Mouse (Mus musculus) kidney, postnatal 0 days (tissue): ENCODE measurements around the gene Trir. TPM values are rescaled to one million over a fixed set of nuclear protein-coding genes. Genes with fewer than 3 reads are reported as not detected.

Experiments used
- ATAC-seq: fragments of 200-750 bp; cut with Nextera tagmentation; replicated peaks from 2 replicates; pipeline ENCODE4 v1.8.0; 2017; ENCODE audit warnings: low read depth, moderate number of reproducible peaks, moderate TSS enrichment, moderate library complexity; ENCODE audit not compliant: low FRiP score
- DNase-seq: peaks from one replicate; pipeline ENCODE4 v3.0.0-alpha.2; 2016; ENCODE audit warnings: low spot score
- H3K27ac ChIP-seq: fragments of 300-500 bp; sonication (generic); 2 replicates; pipeline ENCODE4 v1.5.1; 2014; ENCODE audit warnings: mild to moderate bottlenecking
- H3K27me3 ChIP-seq: fragments of 300-500 bp; sonication (generic); 2 replicates; pipeline ENCODE4 v1.6.1; 2014; ENCODE audit warnings: low read length, mixed read lengths; ENCODE audit not compliant: insufficient read depth
- H3K36me3 ChIP-seq: fragments of 300-500 bp; sonication (generic); 2 replicates; pipeline ENCODE4 v1.6.1; 2014; ENCODE audit warnings: low read length, mixed read lengths; ENCODE audit not compliant: insufficient read depth
- H3K4me1 ChIP-seq: fragments of 300-500 bp; sonication (generic); replicated peaks from 2 replicates; pipeline ENCODE4 v1.6.1; 2014; ENCODE audit warnings: antibody characterized with exemption, low read length, mixed read lengths; ENCODE audit not compliant: insufficient read depth
- H3K4me2 ChIP-seq: fragments of 300-500 bp; sonication (generic); 2 replicates; pipeline ENCODE4 v1.6.1; 2014; ENCODE audit warnings: mild to moderate bottlenecking, low read length, moderate library complexity, mixed read lengths
- H3K4me3 ChIP-seq: fragments of 300-500 bp; sonication (generic); replicated peaks from 2 replicates; pipeline ENCODE4 v1.5.1; 2014; ENCODE audit warnings: low read depth, low read length
- H3K9ac ChIP-seq: fragments of 300-500 bp; sonication (generic); 2 replicates; pipeline ENCODE4 v1.6.1; 2014; ENCODE audit warnings: low read depth, low read length
- H3K9me3 ChIP-seq: fragments of 300-500 bp; sonication (generic); replicated peaks from 2 replicates; pipeline ENCODE4 v1.6.1; 2016; ENCODE audit warnings: low read length, inconsistent platforms, mixed read lengths
- CTCF ChIP-seq: IDR thresholded peaks from 2 replicates; pipeline ENCODE4 v1.5.1; 2016; ENCODE audit warnings: antibody characterized with exemption, low read depth, mild to moderate bottlenecking, moderate library complexity
- WGBS: fragments of 180-500 bp; shearing (Covaris S2); extraction: QIAGEN DNeasy Blood & Tissue Kit; methylation state at CpG from one replicate; pipeline ENCODE4 v1.1.7; 2014; 5-methylcytosine and 5-hydroxymethylcytosine counted together
- polyA plus RNA-seq: library from polyadenylated mRNA; unstranded; fragments of >200 nt; fragmentation: Nextera tagmentation; extraction: Ambion mirVana; gene quantifications from 2 replicates; pipeline ENCODE4 v1.2.1, GENCODE M21; 2015

Gene Trir
- polyA plus RNA-seq, 1 experiment from 2014 or later = 131 TPM

DNA sequence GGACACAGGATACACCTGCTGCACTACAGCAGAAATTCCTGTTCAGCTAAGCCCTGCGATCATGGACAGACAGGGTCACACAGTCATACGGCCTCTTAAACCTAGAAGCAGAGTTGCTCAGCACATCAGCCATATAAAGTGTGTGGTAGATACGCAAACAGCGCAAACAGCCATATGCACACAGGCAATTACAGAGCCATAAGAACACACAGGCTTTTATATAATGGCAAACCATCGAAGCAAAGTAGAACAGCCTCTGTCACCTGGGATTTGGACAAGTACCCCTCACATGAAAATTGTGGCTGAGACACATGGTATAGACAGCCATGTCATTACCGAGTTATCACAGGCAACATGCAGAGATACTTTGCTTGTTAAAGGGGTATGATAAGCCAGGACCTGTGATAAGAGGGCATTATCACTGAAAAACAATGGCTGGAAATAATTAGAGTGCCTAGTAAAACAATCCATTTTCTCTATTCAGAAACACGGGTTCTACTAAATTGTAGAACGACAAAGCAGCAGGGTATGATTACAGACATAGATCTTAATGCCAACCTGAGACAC, 40.2 kb upstream of the Trir start:
- H3K9ac ChIP-seq = peak overlapping the region; percentile 62; the same call in 1 of the 2 replicates
- no peak for TF ChIP-seq CTCF
- whole genome bisulfite sequencing = 38% methylated on average over 8 of the region's 8 CpGs
- H3K27me3 ChIP-seq = no peaks in the 10 kb centered on the region
- no peaks in the 10 kb centered on the region for H3K36me3 ChIP-seq
- H3K9me3 ChIP-seq = no peaks in the 10 kb centered on the region
- H3K4me3 ChIP-seq = peak overlapping the region; percentile 45
- ATAC-seq = no peak
- peak overlapping the region; percentile 99 for H3K4me2 ChIP-seq
- DNase-seq = no peak
- peaks cover 49% of the 10 kb centered on the region for H3K4me1 ChIP-seq
- H3K27ac ChIP-seq = peak overlapping the region; percentile 91

DNA sequence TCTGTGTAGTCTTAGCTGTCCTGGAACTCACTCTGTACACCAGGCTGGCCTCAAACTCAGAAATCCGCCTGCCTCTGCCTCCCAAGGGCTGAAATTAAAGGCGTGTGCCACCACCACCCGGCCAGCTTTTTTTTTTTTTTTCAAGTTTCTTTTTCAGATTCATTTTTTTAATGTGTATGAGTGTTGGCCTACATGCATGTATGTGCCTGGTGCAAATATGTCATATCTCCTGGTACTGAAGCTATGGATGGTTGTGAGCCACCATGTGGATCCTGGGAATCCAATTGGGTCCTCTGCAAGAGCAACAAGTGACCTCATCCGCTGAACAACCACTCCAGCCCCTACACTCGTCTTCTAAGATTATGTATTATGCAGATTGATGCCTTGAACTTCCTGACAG, 39.2 kb upstream of the Trir start:
- no peak overlapping the region for H3K9ac ChIP-seq
- 81% methylated on average over 5 of the region's 5 CpGs for WGBS
- DNase-seq = no peak
- peaks cover 40% of the 10 kb centered on the region for H3K4me1 ChIP-seq
- H3K27ac ChIP-seq = no peak overlapping the region
- no peaks in the 10 kb centered on the region for H3K36me3 ChIP-seq
- no peak overlapping the region for H3K4me3 ChIP-seq
- ATAC-seq = no peak
- H3K27me3 ChIP-seq = no peaks in the 10 kb centered on the region
- no peaks in the 10 kb centered on the region for H3K9me3 ChIP-seq
- H3K4me2 ChIP-seq = no peak overlapping the region
- no peak for TF ChIP-seq CTCF

DNA sequence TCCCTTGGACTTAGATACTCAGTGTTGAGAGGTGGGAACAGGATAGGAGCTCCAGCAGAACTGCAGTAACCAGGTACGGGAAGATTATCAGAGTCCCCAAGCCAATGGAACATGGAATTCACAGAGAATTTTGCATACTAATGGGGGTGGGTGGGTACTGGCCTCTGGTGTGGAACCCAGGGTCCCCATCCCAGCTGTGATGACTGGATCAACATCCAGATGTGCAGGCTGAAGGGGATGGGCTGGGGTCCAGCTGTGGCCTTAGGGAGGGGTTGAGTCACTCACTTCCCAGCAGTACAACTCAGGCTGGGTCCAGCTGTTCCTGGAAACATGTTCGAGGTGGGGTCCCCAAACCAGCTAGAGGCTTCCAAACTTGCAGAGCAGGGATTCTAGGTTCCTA, 38.7 kb upstream of the Trir start:
- DNase-seq = no peak
- Histone ChIP-seq H3K36me3 (no peaks in the 10 kb centered on the region), H3K27me3 (no peaks in the 10 kb centered on the region), H3K4me3 (no peak overlapping the region), H3K9me3 (no peaks in the 10 kb centered on the region), H3K9ac (no peak overlapping the region), H3K4me2 (no peak overlapping the region), H3K4me1 (peaks cover 38% of the 10 kb centered on the region), H3K27ac (no peak overlapping the region)
- TF ChIP-seq CTCF = no peak
- 68% methylated on average over 2 of the region's 2 CpGs for WGBS
- ATAC-seq = no peak

DNA sequence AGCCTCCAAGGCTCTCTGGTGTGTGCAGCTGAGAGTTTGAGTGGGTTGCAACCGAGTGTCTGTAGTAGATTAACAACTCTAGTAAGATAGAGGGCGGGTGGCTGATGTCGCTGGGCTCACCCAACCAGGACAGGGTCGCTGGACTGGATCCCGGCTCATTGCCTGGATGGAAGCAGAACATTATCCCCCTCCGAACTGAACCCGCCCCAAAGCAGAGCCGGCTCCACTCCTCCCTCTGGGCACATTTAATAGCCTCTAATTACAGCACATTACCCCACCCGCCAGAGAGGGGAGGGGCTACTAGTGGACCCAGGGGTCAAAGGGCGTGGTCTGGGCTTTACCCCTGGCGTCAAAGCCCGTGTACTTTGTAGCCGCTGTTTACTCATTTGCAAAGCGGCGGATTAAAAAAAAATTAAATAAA, 37.3 kb upstream of the Trir start:
- H3K36me3 ChIP-seq = no peaks in the 10 kb centered on the region
- H3K9ac ChIP-seq = 0 out of 2 replicates have a peak overlapping the region, but pooled peaks have one; percentile 2
- ATAC-seq (peak; percentile 31), DNase-seq (peak; percentile 82)
- peak overlapping the region; percentile 83 for H3K4me2 ChIP-seq
- H3K9me3 ChIP-seq = no peaks in the 10 kb centered on the region
- peaks cover 33% of the 10 kb centered on the region for H3K4me1 ChIP-seq
- H3K27ac ChIP-seq = peak overlapping the region; percentile 96
- H3K27me3 ChIP-seq = no peaks in the 10 kb centered on the region
- 0 out of 2 replicates have a peak, but pooled peaks have one; percentile 4 for TF ChIP-seq CTCF
- WGBS = 4% methylated on average over 15 of the region's 15 CpGs
- H3K4me3 ChIP-seq = peak overlapping the region; percentile 56; the same call in 1 of the 2 replicates

DNA sequence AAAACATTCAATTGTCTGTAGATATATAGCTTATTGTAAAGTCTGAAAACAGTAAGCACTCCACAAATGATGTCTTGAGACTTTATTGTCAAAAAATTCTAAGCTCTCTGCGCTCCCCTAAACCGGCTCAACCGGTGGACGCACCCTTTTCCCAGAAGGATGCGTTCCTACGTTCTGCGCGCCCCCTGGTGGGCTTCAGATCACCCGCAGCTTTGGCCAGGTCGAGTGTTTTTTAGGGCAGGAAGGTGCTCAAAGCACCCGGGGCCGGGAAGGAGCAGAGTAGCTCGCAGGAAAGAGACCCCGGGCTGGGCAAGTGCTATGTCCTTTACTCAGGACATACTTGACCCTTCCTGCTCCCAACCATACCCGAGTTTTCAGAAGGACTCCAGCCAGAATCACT, 36.8 kb upstream of the Trir start:
- H3K4me1 ChIP-seq = peaks cover 28% of the 10 kb centered on the region
- DNase-seq (peak; percentile 94), ATAC-seq (peak; percentile 41)
- H3K9ac ChIP-seq = peak overlapping the region; percentile 58
- 0 out of 2 replicates have a peak, but pooled peaks cover 4% of the 10 kb centered on the region for H3K36me3 ChIP-seq
- no peaks in the 10 kb centered on the region for H3K27me3 ChIP-seq
- WGBS = under 1% methylated on average over 15 of the region's 15 CpGs
- H3K9me3 ChIP-seq = no peaks in the 10 kb centered on the region
- peak; percentile 87 for TF ChIP-seq CTCF
- H3K4me3 ChIP-seq = peak overlapping the region; percentile 56
- peak overlapping the region; percentile 83 for H3K4me2 ChIP-seq
- peak overlapping the region; percentile 96 for H3K27ac ChIP-seq

DNA sequence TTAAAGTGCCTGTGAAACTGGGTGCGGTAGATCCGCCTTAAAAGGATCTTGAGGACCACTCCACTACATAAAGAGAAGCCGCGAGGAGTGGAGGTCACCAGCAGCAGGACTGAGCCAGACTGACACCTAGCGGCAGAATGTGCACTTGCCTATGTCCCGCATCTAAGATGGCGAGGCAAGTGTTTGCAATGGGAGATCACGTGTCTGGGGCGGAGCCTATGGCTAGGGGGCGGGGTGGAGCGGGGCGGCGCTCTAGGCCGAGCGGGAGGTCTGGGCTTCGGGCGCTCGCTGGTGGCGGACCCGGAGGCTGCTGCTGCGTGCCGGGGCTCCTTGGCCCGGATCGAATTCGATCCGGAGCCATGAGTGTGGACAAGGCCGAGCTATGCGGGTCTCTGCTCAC, 36.3 kb upstream of the Trir start, which contains the start of gene Hook2:
Gene Hook2, plus strand, starts transcription at position 255 of the 400 bp plus-strand sequence.
- H3K4me3 ChIP-seq = peak within 1 kb of the TSS; percentile 56
- ATAC-seq = peak; percentile 87
- peak; percentile 99 for DNase-seq
- H3K9ac ChIP-seq = peak within 1 kb of the TSS; percentile 69
- no peaks in the 10 kb centered on the region for H3K9me3 ChIP-seq
- H3K4me1 ChIP-seq = peaks cover 23% of the 10 kb centered on the region
- 0 out of 2 replicates have a peak, but pooled peaks cover 7% of the 10 kb centered on the region for H3K36me3 ChIP-seq
- peak; percentile 93 for TF ChIP-seq CTCF
- peak within 1 kb of the TSS; percentile 83 for H3K4me2 ChIP-seq
- H3K27ac ChIP-seq = peak within 1 kb of the TSS; percentile 96
- no peaks in the 10 kb centered on the region for H3K27me3 ChIP-seq
- 0% methylated on average over 28 of the region's 28 CpGs for WGBS
